Mouse (Mus musculus) kidney, adult 11 months (tissue): Measurements from ENCODE around the gene Clk4.

Source experiments
- DNase-seq: peaks from one replicate; pipeline ENCODE4 v3.0.0; 2022

Clk4 gene

GRCm38 (mm10) chr11:51311846-51312245 is 50.3 kb downstream of the Clk4 start:
- DNase-seq, result no peak

GRCm38 (mm10) chr11:51315991-51316810 is 54.7 kb downstream of the Clk4 start:
- DNase-seq, result no peak

- DNase-seq, result no peak
These were observed 59.1 kb downstream of the Clk4 start for GRCm38 (mm10) chr11:51320609-51321008.

- no peak for DNase-seq
These were observed 65.4 kb downstream of the Clk4 start for GRCm38 (mm10) chr11:51326908-51327307.

GRCm38 (mm10) chr11:51328387-51328942 is 66.9 kb downstream of the Clk4 start:
- DNase-seq, result no peak

GRCm38 (mm10) chr11:51329837-51330714 is 68.5 kb downstream of the Clk4 start:
- no peak for DNase-seq
